Mouse (Mus musculus) urinary bladder, postnatal 4 days (tissue): ENCODE measurements around the gene Olfr1472.
"Not testable (repeated sequence)": the region's sequence is repeated elsewhere in the genome, so short reads cannot be mapped to it uniquely, and the experiment has no call there.

ENCODE experiments used
- DNase-seq, 2 experiments: peaks; one replicate each; pipeline ENCODE4 v3.0.0; 2021 to 2022; ENCODE audit warnings: low spot score in 2 of 2

The Olfr1472 gene

DNA sequence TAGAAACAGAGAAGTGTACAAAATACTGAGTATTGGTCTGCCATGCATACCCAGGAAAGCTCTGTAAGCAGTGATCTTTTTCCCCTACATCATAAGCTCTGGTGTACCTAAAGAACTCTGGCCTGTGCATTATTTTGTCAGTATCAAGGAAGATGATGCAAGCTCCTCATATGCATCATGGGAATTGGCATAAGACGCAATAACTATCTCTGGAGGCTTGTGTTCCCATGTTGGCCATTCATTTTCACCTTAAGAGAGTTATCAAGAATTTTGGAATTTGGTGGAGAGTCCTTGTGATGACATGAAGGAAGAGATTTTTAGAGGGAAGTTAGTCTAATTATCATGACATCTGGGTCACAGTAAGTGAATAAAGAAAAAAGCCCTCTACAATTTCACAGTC is at the start of gene Olfr1472:
Gene Olfr1472, minus strand, starts transcription at position 101 of the 400 bp plus-strand sequence.
- DNase-seq: no peak

DNA sequence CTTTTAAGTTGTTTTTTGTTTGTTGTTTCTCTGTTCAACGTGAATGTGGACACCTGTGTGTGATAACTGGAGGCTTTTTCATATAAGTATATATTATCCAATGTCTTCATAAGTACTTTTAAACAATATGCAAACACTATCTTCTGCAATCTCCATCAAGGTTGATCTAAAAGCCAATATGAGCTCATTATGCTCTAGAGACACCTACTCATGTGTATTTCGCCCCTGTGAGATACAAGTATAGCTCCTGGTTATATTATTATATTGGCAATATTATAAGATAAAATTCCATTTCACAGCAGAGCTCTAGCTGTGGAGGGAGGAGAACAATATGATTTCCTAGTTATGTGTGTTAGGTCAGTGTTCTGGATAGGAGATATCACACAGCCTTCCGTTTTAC is 44.4 kb upstream of the Olfr1472 start, which contains the start of gene Olfr1477:
Gene Olfr1477, plus strand, starts transcription at position 301 of the 400 bp plus-strand sequence.
- no peak for DNase-seq

DNA sequence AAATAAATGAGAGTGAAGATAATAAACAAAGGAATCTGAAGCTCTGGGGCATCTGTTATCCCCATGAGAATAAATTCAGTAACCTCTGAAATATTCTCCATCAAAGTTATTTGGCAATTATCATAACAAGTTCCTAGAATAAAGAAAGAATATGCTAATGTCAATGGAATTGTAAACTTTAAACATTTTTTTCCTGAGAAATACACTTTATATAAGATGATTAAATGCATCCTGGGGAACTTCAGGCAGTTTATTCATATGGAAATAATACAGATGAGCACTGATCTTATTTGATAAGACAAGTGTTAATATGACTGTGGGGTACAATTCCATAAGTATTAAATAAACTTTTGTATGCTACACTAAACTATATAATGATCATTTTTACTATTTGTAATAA is 24.2 kb upstream of the Olfr1472 start, which contains the start of gene Olfr1475:
Gene Olfr1475, minus strand, starts transcription at position 101 of the 400 bp plus-strand sequence.
- DNase-seq: no peak

DNA sequence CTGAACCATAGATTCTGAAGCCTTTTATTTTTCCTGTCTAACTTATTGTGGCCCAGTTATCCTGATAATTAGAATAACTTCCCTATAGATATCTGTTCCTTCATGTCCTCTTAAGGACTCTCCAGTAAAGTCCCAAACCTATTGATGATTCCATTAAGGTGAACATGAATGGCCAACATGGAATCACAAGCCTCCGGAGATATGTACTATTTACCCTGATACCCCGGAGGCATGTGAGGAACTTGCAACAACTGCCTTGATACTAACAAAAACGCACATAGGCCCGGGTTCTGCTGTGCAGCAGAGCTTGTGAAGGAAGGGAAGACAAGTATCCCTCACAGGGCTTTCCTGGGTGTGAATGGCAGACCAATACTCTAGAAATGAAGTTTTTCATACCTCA is 13.4 kb upstream of the Olfr1472 start, which contains the start of gene Olfr1474:
Gene Olfr1474, plus strand, starts transcription at position 301 of the 400 bp plus-strand sequence.
- DNase-seq: not testable (repeated sequence)

DNA sequence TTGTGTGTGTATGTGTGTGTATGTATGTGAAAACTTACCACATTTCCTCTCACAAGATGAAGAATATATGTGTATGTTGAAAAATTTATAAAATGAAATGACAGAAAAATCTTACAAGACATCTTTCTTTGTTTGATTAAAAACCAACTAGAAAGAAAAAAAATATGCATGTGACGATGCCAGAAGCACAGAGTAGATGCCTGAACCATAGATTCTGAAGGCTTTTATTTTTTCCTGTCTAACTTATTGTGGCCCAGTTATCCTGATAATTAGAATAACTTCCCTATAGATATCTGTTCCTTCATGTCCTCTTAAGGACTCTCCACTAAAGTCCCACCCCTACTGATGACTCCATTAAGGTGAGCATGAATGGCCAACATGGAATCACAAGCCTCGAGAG is 12.8 kb downstream of the Olfr1472 start, which contains the start of gene Olfr1471:
Gene Olfr1471, plus strand, starts transcription at position 301 of the 400 bp plus-strand sequence.
- not testable (repeated sequence) for DNase-seq

DNA sequence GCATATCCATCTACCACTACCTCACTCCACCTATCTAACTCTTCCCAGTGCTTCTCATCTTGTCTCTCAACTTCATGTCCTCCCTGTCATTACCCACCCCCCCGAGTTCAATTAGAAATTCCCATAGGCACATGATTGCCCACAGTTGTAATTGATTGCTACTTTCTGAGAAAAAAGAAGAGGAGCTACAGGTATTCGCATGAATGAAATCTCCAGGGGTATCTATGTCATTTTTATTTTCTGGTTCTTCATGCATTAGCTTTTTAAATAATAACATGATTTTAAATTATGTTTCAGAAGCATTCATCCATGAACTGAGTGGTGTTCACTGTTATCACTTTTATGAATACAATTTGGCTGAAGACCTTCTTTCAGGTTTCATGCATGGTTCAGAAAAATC is 48.3 kb downstream of the Olfr1472 start, which contains the start of gene Olfr1469:
Gene Olfr1469, plus strand, starts transcription at position 301 of the 400 bp plus-strand sequence.
- DNase-seq: no peak
